In genomic region chr8:105422006-105422405, GRCm38 (mm10) we compare ENCODE assay signal across 26 mouse cellular contexts. TPM values are rescaled to one million over a fixed set of nuclear protein-coding genes. Genes with fewer than 3 reads are reported as not detected.
"Had no signal": no experiment of that assay in that cellular context is flagged by ENCODE, and none has a peak within 500 bp of the region (broad histone marks: within the 10 kb centered on the region; RNA-seq: fewer than 3 reads in every experiment).

No protein-coding gene starts in this region.

- H3K4me3 ChIP-seq: kidney, embryonic 15.5 days; limb, embryonic 10.5 days; limb, embryonic 13.5 days; liver, embryonic 12.5 days; liver, embryonic 15.5 days; midbrain, embryonic 12.5 days; midbrain, embryonic 15.5 days; myocyte; neural tube, embryonic 13.5 days had no signal

- H3K4me1 ChIP-seq: kidney, embryonic 15.5 days; limb, embryonic 10.5 days; limb, embryonic 13.5 days; liver, embryonic 12.5 days; liver, embryonic 15.5 days; midbrain, embryonic 12.5 days; midbrain, embryonic 15.5 days; neural tube, embryonic 13.5 days had no signal

- H3K27me3 ChIP-seq: kidney, embryonic 15.5 days; limb, embryonic 13.5 days; midbrain, embryonic 12.5 days; midbrain, embryonic 15.5 days; neural tube, embryonic 13.5 days had no signal

- H3K4me2 ChIP-seq: kidney, embryonic 15.5 days; limb, embryonic 13.5 days; liver, embryonic 12.5 days; liver, embryonic 15.5 days; midbrain, embryonic 12.5 days; midbrain, embryonic 15.5 days; neural tube, embryonic 13.5 days had no signal

- H3K27ac ChIP-seq: kidney, embryonic 15.5 days; limb, embryonic 10.5 days; limb, embryonic 13.5 days; liver, embryonic 12.5 days; liver, embryonic 15.5 days; midbrain, embryonic 12.5 days; midbrain, embryonic 15.5 days; neural tube, embryonic 13.5 days had no signal

- H3K9ac ChIP-seq: kidney, embryonic 15.5 days; limb, embryonic 13.5 days; liver, embryonic 12.5 days; liver, embryonic 15.5 days; midbrain, embryonic 12.5 days; midbrain, embryonic 15.5 days; neural tube, embryonic 13.5 days had no signal

- ATAC-seq: liver, embryonic 12.5 days; midbrain, embryonic 15.5 days had no signal

- H3K9me3 ChIP-seq: kidney, embryonic 15.5 days; limb, embryonic 10.5 days; limb, embryonic 13.5 days; liver, embryonic 15.5 days; midbrain, embryonic 12.5 days; midbrain, embryonic 15.5 days; neural tube, embryonic 13.5 days had no signal

- H3K36me3 ChIP-seq: kidney, embryonic 15.5 days; limb, embryonic 10.5 days; limb, embryonic 13.5 days; liver, embryonic 12.5 days; liver, embryonic 15.5 days; midbrain, embryonic 12.5 days; midbrain, embryonic 15.5 days; neural tube, embryonic 13.5 days had no signal

- DNase-seq: kidney, postnatal 10 days; kidney, postnatal 36 days; layer of hippocampus, adult 9-11 months; liver; lung, adult 2 months; lung, postnatal 14 days; lung, postnatal 4 days; thymus, adult 18-20 months; thymus, postnatal 36 days had no signal

RNA-seq across cellular contexts. Expression of gene Lrrc36, which starts 8.6 kb away (rescaled TPM):
- total RNA-seq: monocyte, adult 5-6 weeks had no signal
- polyA plus RNA-seq: limb, embryonic 10.5 days; myocyte; small intestine, adult 2 months had no signal

RNA-seq across cellular contexts. Expression of gene Kctd19, which starts 8.7 kb away (rescaled TPM):
- total RNA-seq: layer of hippocampus, postnatal 25 days; left cerebral cortex, adult 18-20 months; left cerebral cortex, postnatal 25 days; megakaryocyte-erythroid progenitor cell, adult 5-6 weeks; monocyte, adult 5-6 weeks had no signal
- polyA plus RNA-seq: kidney, embryonic 15.5 days; limb, embryonic 10.5 days; limb, embryonic 13.5 days; liver, embryonic 12.5 days; liver, embryonic 15.5 days; midbrain, embryonic 12.5 days; midbrain, embryonic 15.5 days; myocyte; neural tube, embryonic 13.5 days; small intestine, adult 2 months; stomach, embryonic 16.5 days had no signal

RNA-seq across cellular contexts. Expression of gene Plekhg4, which starts 48.9 kb away (rescaled TPM):
- total RNA-seq: megakaryocyte progenitor cell, adult 5-6 weeks; megakaryocyte-erythroid progenitor cell, adult 5-6 weeks; monocyte, adult 5-6 weeks had no signal
- polyA plus RNA-seq: liver, embryonic 12.5 days; liver, embryonic 15.5 days had no signal
